Mouse (Mus musculus) liver, embryonic 14.5 days (tissue): ENCODE results near the gene Tinf2. TPM values are rescaled to one million over a fixed set of nuclear protein-coding genes. Genes with fewer than 3 reads are reported as not detected.
A peak's percentile ranks its signal among the peaks of the same experiment; 100 is the strongest.

ENCODE experiments used
- ATAC-seq: fragments of 200-750 bp; cut with Nextera tagmentation; 2 replicates; pipeline ENCODE4 v1.8.0; 2017; ENCODE audit warnings: moderate number of reproducible peaks, mild to moderate bottlenecking, moderate library complexity; ENCODE audit not compliant: insufficient read depth
- DNase-seq, 3 experiments: peaks; one replicate each; pipeline ENCODE4 v3.0.0-alpha.2; 2012 to 2013; ENCODE audit warnings: low read depth in 3 of 3, low spot score in 3 of 3
- H3K27ac ChIP-seq: fragments of 300-500 bp; sonication (generic); 2 replicates; pipeline ENCODE4 v1.5.1; 2014; ENCODE audit warnings: moderate library complexity, mild to moderate bottlenecking, control low read depth, inconsistent platforms
- H3K27me3 ChIP-seq: fragments of 300-500 bp; sonication (generic); 2 replicates; pipeline ENCODE4 v1.6.1; 2014; ENCODE audit warnings: mild to moderate bottlenecking, low read length, moderate library complexity; ENCODE audit not compliant: control insufficient read depth, insufficient read depth
- H3K36me3 ChIP-seq: fragments of 300-500 bp; sonication (generic); replicated peaks from 2 replicates; pipeline ENCODE4 v1.6.1; 2014; ENCODE audit warnings: low read depth; ENCODE audit not compliant: control insufficient read depth, insufficient read depth
- H3K4me1 ChIP-seq, 2 experiments: fragments of 200-500 bp in 1 of 2; fragments of 300-500 bp in 1 of 2; sonication (generic) in 1 of 2; replicated peaks; 2 replicates each; pipeline ENCODE4 v1.6.1; 2012 to 2014; ENCODE audit warnings: antibody characterized with exemption in 1 of 2, inconsistent platforms in 1 of 2, low read length in 1 of 2; ENCODE audit not compliant: control insufficient read depth in 2 of 2, insufficient read depth in 2 of 2
- H3K4me2 ChIP-seq: fragments of 300-500 bp; sonication (generic); 2 replicates; pipeline ENCODE4 v1.6.1; 2014; ENCODE audit warnings: low read depth, mild to moderate bottlenecking, control low read depth, moderate library complexity
- H3K4me3 ChIP-seq, 2 experiments: fragments of 200-500 bp in 1 of 2; fragments of 300-500 bp in 1 of 2; sonication (generic) in 1 of 2; 2 replicates each; pipeline ENCODE4 v1.5.1; 2012 to 2014; ENCODE audit warnings: low read depth in 2 of 2, low read length in 2 of 2, mild to moderate bottlenecking in 2 of 2, control low read depth in 1 of 2, inconsistent platforms in 1 of 2, moderate library complexity in 1 of 2; ENCODE audit not compliant: insufficient read depth in 1 of 2
- H3K9ac ChIP-seq: fragments of 300-500 bp; sonication (generic); replicated peaks from 2 replicates; pipeline ENCODE4 v1.6.1; 2014; ENCODE audit warnings: mild to moderate bottlenecking, control low read depth, moderate library complexity
- H3K9me3 ChIP-seq: fragments of 300-500 bp; sonication (generic); 2 replicates; pipeline ENCODE4 v1.6.1; 2016; ENCODE audit warnings: low read length, mixed read lengths; ENCODE audit not compliant: control insufficient read depth
- CTCF ChIP-seq: IDR thresholded peaks from 2 replicates; pipeline ENCODE4 v1.5.1; 2016; ENCODE audit warnings: antibody characterized with exemption, low read depth, control low read depth
- EP300 ChIP-seq: IDR thresholded peaks from 2 replicates; pipeline ENCODE4 v1.6.1; 2016; ENCODE audit warnings: antibody characterized with exemption, low read depth
- WGBS: fragments of 180-500 bp; shearing (Covaris S2); extraction: QIAGEN DNeasy Blood & Tissue Kit; methylation state at CpG from one replicate; pipeline ENCODE4 v1.1.7; 2014; ENCODE audit not compliant: insufficient replicate concordance; 5-methylcytosine and 5-hydroxymethylcytosine counted together
- polyA plus RNA-seq, 2 experiments: library from polyadenylated mRNA; depleted of rRNA in 1 of 2; stranded (reverse) in 1 of 2; unstranded in 1 of 2; fragments of >200 nt; fragmentation: Nextera tagmentation in 1 of 2; extraction: Ambion mirVana in 1 of 2; gene quantifications; 2 replicates each; pipeline versions ENCODE4 v1.2.1 to v1.2.3; 2012 to 2014

The Tinf2 gene
- polyA plus RNA-seq, 2 experiments: 16.6 to 19.0 TPM

DNA sequence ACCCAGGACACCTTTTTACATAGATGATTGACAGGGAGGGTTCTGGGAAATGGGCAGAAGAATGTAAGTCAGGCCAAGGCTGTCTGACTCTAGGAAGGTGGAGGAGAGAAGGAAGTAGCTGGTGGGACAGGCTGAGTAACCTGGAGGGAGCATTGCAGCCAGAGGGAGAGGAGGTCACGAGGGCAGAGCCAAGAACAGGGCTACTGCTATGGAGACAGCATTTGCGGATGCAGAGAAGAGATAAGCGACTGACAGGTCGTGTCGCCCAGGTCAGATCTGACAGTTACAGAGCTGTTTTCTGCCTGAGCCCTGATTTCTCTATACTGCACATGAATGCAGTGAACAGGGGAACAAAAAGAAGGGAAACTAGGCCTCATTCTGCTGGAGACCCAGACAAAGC is 25.8 kb upstream of the Tinf2 start:
- WGBS: 14% methylated on average over 5 of the region's 5 CpGs
- peak; percentile 52 for TF ChIP-seq EP300
- TF ChIP-seq CTCF: no peak
- no peak overlapping the region for H3K27ac ChIP-seq
- H3K4me1 ChIP-seq: peaks cover 0 to 22% of the 10 kb centered on the region in 2 experiments; a peak in 2 of 4 replicates
- DNase-seq (no peak), ATAC-seq (peak; percentile 67; the same call in 1 of the 2 replicates)
- H3K27me3 ChIP-seq: no peaks in the 10 kb centered on the region
- no peak overlapping the region for H3K4me2 ChIP-seq
- H3K4me3 ChIP-seq: no peak overlapping the region
- H3K9ac ChIP-seq: no peak overlapping the region
- no peaks in the 10 kb centered on the region for H3K9me3 ChIP-seq
- no peaks in the 10 kb centered on the region for H3K36me3 ChIP-seq

DNA sequence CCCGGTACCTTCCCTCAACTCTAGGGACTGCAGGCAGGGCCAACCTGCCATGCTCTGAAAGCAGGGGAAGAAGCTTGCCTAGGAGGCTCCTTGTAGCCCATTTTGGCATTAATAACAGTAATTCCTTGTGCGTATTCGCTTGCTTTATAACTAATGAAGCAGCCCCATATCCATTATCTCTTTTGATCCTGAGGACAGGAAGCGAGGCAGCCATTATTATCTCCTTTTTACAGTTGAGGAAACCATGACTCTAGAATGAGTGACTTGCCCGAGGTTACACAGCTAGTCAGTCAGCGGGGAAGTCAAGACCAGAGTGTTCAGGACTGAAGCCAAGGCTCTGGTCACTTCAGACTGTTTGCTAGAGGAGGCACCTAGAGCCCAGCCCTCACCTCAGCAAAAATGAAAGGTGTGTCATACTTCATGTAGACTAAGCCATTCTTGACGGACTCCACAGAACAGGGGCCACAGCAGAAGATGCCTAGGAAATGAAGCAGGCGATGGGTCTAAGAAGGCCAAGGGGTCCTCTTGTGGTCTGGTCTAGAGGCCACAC is 24.5 kb upstream of the Tinf2 start:
- Histone ChIP-seq H3K36me3 (no peaks in the 10 kb centered on the region), H3K4me2 (no peak overlapping the region), H3K9me3 (no peaks in the 10 kb centered on the region), H3K4me1 (peaks cover 0 to 22% of the 10 kb centered on the region in 2 experiments; a peak in 2 of 4 replicates), H3K4me3 (no peak overlapping the region), H3K27ac (no peak overlapping the region), H3K9ac (no peak overlapping the region), H3K27me3 (no peaks in the 10 kb centered on the region)
- WGBS: 39% methylated on average over 8 of the region's 8 CpGs
- DNase-seq: no peak
- TF ChIP-seq EP300 (no peak), CTCF (no peak)
- no peak for ATAC-seq

DNA sequence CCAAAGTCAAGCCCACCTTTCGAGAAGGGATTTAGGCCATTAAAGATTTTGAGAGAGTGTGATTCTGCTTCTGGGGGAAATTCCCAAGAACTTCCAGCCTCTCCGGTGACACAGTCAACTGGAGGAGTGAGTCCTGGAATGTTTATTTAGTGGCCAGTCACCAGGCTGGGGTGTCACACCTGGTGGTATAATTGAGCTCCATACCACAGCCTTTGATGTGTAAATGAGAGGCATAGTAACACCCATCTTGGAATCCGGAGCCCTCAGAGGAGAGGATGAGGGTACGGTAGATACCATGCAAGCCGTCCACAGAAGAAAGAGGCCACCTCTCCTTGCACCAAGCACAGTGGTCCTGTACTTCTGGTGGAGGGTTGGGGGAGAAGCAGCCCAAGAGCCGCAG is 21.1 kb upstream of the Tinf2 start:
- no peak for DNase-seq
- no peak overlapping the region for H3K4me2 ChIP-seq
- no peaks in the 10 kb centered on the region for H3K9me3 ChIP-seq
- TF ChIP-seq CTCF: no peak
- no peak for TF ChIP-seq EP300
- H3K9ac ChIP-seq: no peak overlapping the region
- no peak overlapping the region for H3K4me3 ChIP-seq
- ATAC-seq: no peak
- no peaks in the 10 kb centered on the region for H3K27me3 ChIP-seq
- peaks cover 0 to 22% of the 10 kb centered on the region in 2 experiments; a peak in 2 of 4 replicates for H3K4me1 ChIP-seq
- no peaks in the 10 kb centered on the region for H3K36me3 ChIP-seq
- no peak overlapping the region for H3K27ac ChIP-seq
- WGBS: 68% methylated on average over 6 of the region's 6 CpGs

DNA sequence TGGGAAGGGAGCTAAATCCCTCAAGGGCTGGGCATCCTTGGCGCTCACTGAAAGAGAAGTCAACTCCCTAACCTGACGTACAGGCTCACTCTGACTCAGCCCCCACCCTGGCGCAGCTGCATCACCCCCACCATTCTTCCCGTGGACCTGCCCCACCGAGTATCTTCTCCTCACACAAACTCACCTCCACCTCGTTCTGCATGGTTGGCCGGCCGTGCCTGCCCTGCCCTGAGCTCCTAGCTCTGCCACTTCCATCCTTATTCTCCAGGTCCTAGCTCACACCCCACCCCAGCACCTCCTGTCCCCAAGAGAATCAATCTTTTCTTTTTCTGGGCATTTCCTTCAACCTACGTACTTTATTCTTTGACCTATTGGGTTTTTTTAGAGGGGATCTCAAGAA is 19.5 kb upstream of the Tinf2 start:
- H3K27ac ChIP-seq: no peak overlapping the region
- H3K4me2 ChIP-seq: no peak overlapping the region
- 66% methylated on average over 9 of the region's 9 CpGs for WGBS
- ATAC-seq: no peak
- no peak for DNase-seq
- H3K4me1 ChIP-seq: peaks cover 0 to 8% of the 10 kb centered on the region in 2 experiments; a peak in 1 of 4 replicates
- H3K27me3 ChIP-seq: no peaks in the 10 kb centered on the region
- H3K36me3 ChIP-seq: no peaks in the 10 kb centered on the region
- TF ChIP-seq EP300: no peak
- TF ChIP-seq CTCF: no peak
- H3K4me3 ChIP-seq: no peak overlapping the region
- no peaks in the 10 kb centered on the region for H3K9me3 ChIP-seq
- no peak overlapping the region for H3K9ac ChIP-seq

GRCm38 (mm10) chr14:55697226-55697625 is 15.6 kb upstream of the Tinf2 start:
- ATAC-seq (no peak), DNase-seq (no peak)
- no peak overlapping the region for H3K4me3 ChIP-seq
- 0 out of 4 replicates have a peak, but pooled peaks cover 0 to 2% of the 10 kb centered on the region in 2 experiments for H3K4me1 ChIP-seq
- H3K36me3 ChIP-seq: no peaks in the 10 kb centered on the region
- no peak overlapping the region for H3K4me2 ChIP-seq
- H3K9me3 ChIP-seq: no peaks in the 10 kb centered on the region
- no peak overlapping the region for H3K9ac ChIP-seq
- H3K27me3 ChIP-seq: no peaks in the 10 kb centered on the region
- H3K27ac ChIP-seq: no peak overlapping the region
- no peak for TF ChIP-seq EP300
- TF ChIP-seq CTCF: no peak
- WGBS: 46% methylated on average over 4 of the region's 4 CpGs
